Mouse (Mus musculus): ENCODE measurements around the gene Snrpb. TPM values are rescaled to one million over a fixed set of nuclear protein-coding genes. Genes with fewer than 3 reads are reported as not detected.
A peak's percentile ranks its signal among the peaks of the same experiment; 100 is the strongest.

Snrpb gene
- total RNA-seq (2021): 100 to 1,000 TPM; 122 to 131 TPM
- long read RNA-seq, experiment 1, transcript Snrpb-201 (7 exons, 1,161 nt): major isoform, 186 of 210 reads
- long read RNA-seq, experiment 1, partial matches to known transcripts: 8 of 210 reads
- long read RNA-seq, experiment 1, other reads (novel, unspliced or antisense): 15 of 210 reads
- long read RNA-seq, experiment 2, transcript Snrpb-201 (7 exons, 1,161 nt): major isoform, 154 of 177 reads
- long read RNA-seq, experiment 2, partial matches to known transcripts: 6 of 177 reads
- long read RNA-seq, experiment 2, other reads (novel, unspliced or antisense): 15 of 177 reads

DNA sequence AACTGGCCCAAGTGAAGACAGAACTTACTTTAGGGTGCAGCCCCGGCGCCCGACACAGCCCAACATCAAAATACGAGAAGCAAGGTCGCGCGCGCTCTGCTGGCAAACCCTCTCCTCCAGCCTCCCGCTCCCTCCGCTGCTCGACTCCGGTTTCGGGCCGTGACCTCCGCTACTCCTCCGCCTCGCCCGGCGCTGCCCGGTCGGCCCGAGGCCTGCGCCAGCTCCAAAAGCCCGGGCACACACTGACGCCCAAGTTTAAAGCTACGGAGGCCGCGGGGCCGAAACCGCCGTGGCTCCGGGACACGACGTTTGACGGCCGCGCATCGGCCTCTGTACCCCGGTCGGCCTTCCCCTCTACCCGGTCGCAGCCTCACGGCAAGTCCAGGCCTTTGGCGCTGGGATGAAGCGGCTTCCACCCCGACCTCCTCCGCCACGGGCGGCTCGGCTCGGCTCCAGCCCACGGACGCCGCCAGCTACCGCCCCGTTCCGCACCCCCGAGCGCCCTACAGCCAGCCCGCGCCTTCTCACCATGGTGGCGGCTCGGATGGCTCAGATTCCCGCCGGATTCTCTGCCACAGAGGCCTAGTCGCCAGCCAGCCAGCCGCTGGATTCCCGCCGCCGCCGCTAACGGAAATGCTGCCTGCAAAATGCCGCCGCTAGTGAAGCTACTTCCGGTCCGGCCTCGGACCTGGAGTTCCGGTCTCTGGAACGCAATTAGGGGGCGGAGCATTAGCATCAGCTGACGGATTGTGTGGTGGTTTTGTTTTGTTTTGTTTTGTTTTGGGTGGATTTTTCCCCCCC, at the start of gene Snrpb:
Snrpb (minus strand) TSS at position 698 of the 801 bp plus-strand sequence.
- DNase-seq (ENCODE audit: low spot score): peak; percentile 91

DNA sequence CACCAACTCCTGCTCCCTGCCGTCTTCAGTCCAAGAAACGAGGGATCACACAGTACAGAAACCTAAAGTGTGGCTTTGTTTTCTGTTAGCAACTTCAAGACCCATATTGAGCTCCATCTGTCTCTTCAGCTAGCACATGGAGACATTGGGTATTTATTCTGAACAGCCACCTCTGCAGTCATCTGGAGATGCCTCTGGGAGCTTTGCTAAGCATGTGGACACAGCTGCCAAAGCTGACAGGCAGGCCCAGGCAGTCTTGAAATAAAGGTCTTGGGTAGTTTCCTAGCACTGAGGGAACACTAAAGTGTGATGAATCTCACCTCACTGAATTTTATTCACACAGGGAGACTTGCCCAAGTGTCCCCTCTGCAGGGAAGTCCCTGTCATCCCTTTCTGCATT, 32.4 kb upstream of the Snrpb start:
- no peak for DNase-seq (ENCODE audit: low spot score)

DNA sequence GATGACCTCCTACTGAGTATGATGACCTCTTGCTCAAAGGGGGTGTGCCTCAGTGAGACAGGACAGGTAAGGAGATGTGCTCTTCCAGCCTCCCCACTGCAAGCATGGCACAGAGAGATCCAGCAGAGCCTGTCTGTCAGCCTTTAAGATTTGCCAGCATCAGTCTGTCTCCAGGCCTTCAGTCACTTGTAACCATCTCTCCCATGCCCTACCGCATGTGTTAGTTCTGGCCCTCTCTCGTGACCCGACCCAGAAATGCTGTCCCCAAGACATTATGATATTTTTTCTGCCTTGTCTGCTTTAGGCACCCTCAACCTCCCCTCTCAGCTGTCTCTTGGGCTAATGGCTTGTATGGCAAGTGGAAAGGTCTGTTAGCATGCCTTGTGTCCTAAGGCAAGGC, 30.4 kb upstream of the Snrpb start:
- DNase-seq (ENCODE audit: low spot score): no peak

- no peak for DNase-seq (ENCODE audit: low spot score)
Observed at GRCm38 (mm10) chr2:130207996-130208395, 28.8 kb upstream of the Snrpb start.

GRCm38 (mm10) chr2:130207376-130207775, 28.2 kb upstream of the Snrpb start:
- no peak for DNase-seq (ENCODE audit: low spot score)

DNA sequence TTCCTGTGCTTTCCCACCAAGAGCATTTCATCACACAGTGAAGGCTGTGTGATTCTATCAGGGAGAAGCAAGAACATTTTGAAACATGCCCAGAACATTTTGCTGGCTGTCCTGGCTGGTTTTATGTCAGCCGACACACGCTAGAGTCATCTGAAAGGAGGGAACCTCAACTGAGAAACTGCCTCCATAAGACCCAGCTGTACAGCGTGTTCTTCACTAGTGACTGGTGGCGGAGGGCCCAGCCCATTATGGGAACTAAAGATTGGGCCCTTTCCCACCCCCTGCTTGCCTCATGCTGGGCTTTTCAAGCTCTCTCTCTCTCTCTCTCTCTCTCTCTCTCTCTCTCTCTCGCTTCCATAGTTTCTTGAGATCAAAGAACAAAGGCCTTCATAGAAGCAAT, 21.8 kb upstream of the Snrpb start:
- DNase-seq (ENCODE audit: low spot score): no peak

GRCm38 (mm10) chr2:130194894-130195293, 15.7 kb upstream of the Snrpb start, which contains the start of gene Tmc2:
Gene Tmc2 (plus strand): TSS chr2:130195194.
- DNase-seq (ENCODE audit: low spot score): no peak

DNA sequence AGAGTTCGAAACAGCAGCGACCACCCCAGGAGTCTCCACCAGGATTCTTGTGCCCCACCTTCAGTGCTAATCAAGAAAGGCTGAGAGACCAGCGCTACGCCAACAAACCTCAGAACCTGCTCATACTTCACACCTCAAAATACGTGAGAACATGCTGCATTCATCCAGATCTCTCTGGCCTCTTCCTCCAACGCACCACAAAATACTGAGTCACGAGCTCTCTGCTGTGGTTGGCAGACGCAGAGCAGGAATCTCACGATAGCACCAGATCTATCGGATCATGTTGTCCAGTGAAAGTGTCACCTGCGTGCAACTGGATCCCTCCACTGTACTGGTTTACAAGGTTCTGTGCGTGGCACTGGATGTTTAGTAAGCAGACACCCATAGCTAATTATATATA, 9.2 kb upstream of the Snrpb start:
- DNase-seq (ENCODE audit: low spot score): no peak

GRCm38 (mm10) chr2:130179507-130180019, 360 bp upstream of the Snrpb start:
- DNase-seq (ENCODE audit: low spot score): no peak

GRCm38 (mm10) chr2:130178381-130178705, 860 bp downstream of the Snrpb start:
- no peak for DNase-seq (ENCODE audit: low spot score)

GRCm38 (mm10) chr2:130176820-130177219, 2.4 kb downstream of the Snrpb start:
- DNase-seq (ENCODE audit: low spot score): no peak

DNA sequence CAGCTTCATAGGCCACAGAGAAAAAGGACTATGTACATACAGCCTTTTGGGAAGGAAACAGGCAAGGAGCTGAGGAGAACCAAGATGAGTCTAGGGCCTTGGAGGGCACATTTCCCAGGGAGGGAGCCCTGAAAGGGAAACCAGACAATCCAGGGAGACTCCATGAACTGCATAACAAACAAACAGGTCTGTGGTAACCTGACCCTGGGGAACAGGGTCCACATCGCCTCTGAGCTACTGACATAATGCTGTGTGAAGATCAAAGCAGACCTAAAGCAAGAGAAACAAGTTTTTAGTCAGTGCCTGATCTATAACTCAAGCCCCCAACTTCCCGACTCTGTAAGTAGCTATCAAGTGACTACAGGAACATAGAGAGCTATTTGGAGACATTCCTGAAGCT, 7.5 kb downstream of the Snrpb start:
- no peak for DNase-seq (ENCODE audit: low spot score)

DNA sequence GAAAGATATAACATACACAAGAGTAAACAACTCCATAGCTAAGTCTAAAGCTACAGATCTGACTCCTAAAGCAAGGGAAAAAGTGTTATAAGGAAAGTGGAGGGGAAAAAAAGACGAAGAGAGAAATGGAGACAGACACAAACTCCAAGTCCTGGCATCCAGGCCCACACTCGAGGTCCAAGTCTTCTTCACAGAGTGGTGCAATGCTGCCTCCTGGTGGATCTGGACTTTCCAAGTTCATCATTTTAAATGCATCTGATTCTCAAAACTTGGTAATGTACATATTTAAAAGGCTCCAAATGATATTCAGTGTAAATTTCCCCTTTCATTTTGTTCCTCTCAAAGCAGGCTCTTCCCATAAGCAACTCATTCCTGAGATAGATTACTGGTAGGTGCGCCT, 11.3 kb downstream of the Snrpb start:
- peak; percentile 48 for DNase-seq (ENCODE audit: low spot score)

- no peak for DNase-seq (ENCODE audit: low spot score)
Observed at GRCm38 (mm10) chr2:130166311-130167214, 12.6 kb downstream of the Snrpb start.

DNA sequence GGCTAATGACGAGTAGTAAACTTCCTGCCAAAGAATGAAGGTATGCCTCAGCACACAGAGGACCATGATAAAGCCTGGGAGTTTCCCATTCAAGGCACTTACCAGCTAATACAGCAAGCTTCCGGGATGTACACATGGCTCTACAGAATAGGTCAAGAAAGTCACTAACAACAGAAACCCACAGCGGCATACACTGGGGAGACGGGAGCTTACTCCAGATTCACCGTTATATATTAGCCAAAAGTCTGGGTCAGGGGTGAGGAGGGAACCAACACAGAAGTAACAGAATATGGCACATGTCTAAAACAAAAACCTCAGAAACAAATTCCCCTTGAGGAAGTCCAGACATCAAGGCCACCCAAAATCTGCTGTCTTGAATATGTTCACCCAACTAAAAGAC, 16.5 kb downstream of the Snrpb start:
- DNase-seq (ENCODE audit: low spot score): no peak

DNA sequence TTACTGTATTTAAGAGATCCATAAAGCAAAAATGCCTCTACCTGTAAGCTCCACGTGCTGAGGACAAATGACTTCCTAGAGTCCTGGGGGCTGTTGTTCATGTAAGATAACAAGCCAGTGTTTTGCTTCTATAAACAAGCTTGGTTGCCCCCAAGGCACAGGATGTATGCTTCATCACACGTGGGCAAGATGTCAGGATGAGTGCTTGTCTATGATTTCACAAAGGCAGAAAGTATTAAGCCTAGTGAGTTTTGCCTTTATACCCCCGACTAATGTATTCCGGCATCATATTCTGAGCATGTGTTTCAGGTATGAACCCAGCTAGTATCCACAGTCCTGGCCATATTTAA, 21.1 kb downstream of the Snrpb start:
- no peak for DNase-seq (ENCODE audit: low spot score)

DNA sequence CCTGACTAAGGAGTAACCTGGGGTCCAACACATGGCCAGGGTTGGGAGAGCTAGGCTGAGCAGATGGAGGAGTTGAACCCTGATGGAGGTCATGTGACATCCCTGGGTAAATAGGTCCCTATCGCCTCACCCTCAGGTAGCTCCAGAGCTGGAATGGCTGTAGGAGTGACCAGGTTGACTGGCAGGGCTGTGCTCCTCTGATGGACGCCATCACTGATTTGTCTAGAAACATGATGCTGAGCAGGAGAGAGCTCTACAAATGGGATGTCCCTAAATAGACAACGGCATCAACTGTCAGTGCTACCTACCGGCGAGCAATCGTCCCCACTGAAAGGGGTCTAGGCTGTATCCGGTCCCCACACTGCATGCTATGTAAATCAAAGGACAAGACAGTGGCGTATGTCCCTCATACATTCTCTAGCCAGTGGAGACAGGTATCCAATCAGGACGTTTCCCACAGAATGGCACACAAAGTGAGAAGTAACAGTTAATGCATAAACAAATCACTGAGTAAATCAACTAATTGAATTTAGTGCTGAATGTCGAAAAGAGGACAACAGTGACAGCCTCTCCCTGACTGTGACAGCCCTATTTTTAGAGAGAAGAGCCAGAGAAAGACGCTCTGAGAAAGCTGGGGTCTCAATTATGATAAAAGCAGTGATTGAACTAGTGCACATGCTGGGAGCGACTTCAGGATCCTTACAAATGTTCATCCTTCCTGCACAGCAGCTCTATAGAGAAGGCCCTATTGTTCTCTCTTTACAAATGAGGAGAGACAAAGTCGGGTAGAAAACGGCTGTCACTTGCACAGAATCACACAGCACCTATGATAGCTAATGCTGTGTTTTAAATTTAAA, 21.7 kb downstream of the Snrpb start:
- no peak for DNase-seq (ENCODE audit: low spot score)

DNA sequence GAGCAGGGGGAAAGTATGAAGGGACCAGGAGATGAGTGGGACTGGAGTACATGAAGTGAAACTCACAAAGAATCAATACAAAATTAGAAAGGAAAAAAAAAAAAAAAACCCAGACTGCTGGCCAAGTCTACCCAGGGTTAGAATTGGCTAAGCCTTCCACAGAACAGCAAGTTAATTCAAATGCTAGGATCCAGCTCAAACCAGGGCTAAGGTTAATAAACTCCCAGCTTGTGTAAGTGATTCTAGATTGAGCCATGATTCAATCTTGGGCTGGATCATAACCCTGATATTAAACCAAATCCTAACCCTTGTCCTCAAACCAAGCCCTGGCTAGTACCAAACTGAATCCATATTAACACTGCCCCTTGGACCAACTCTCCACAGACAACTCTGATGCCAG, 23.4 kb downstream of the Snrpb start:
- DNase-seq (ENCODE audit: low spot score): no peak

GRCm38 (mm10) chr2:130155171-130155570, 24.0 kb downstream of the Snrpb start:
- no peak for DNase-seq (ENCODE audit: low spot score)

DNA sequence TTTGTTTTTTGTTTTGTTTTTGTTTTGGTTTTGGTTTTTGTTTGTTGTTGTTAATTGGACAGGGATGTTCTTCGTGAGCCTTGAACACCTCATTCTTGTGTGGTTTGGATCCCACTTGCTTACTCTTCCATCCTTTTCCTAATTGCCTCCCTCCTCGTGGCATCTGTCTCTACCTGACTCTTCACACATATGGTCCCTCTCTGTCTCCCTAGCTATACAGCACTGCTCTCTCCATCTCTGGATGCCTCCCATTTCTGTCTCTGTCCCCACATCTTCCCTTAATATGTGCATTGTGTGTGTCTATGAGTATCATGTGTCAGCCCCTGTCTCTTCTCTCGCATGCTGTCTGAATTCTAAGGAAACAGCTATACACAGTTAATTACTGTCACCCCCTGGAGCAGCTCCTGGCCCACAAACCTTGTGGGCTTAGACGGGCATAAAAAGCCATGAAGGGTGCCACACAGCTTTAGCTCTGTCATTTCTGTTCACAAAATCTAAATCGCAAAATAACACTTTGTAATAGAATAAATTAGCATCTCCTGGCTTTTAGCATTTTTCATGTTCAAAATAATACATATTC, 33.0 kb downstream of the Snrpb start:
- no peak for DNase-seq (ENCODE audit: low spot score)
